Mouse (Mus musculus) heart, postnatal 0 days (tissue): ENCODE results near the gene Cyp2ab1.

Experiments used
- CTCF ChIP-seq: IDR thresholded peaks from 2 replicates; pipeline ENCODE4 v1.5.1; 2016; ENCODE audit warnings: antibody characterized with exemption, control low read depth, low read depth
- EP300 ChIP-seq: IDR thresholded peaks from 2 replicates; pipeline ENCODE4 v1.6.1; 2016; ENCODE audit warnings: antibody characterized with exemption, low read depth

- TF ChIP-seq CTCF (no peak), EP300 (no peak)
Measured at GRCm38 (mm10) chr16:20312272-20312671, 12.9 kb downstream of the Cyp2ab1 start.
